In the genomic region with DNA sequence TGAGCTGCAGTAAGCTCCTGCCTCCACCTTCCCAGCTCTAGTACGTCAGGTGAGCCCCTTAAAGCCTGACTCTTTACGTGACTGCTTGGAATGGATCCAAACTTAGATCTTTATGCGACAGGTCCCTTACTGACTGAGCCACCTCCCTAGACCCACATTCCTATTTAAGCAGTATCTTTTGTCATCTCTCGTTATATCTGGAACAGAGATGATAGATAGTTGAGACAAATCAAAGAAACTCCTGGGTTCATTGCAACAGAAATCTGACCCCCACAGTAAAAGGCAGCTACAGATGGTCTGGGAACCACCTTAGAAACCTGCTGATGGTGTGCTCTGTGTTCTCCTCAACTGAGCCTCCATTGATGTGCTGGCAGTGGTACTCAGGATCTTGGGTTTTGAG, we compare ENCODE assay signal across 17 mouse cellular contexts.
"Had no signal": no experiment of that assay in that cellular context is flagged by ENCODE, and none has a peak within 500 bp of the region (broad histone marks: within the 10 kb centered on the region; RNA-seq: fewer than 3 reads in every experiment).

No protein-coding gene starts in this region.

- H3K4me3 ChIP-seq: midbrain, embryonic 10.5 days; midbrain, embryonic 12.5 days; myocyte; neural tube, embryonic 13.5 days; neural tube, embryonic 15.5 days; stomach, embryonic 15.5 days had no signal

- H3K27ac ChIP-seq: liver, embryonic 14.5 days; midbrain, embryonic 10.5 days; midbrain, embryonic 12.5 days; neural tube, embryonic 13.5 days; neural tube, embryonic 15.5 days; stomach, embryonic 15.5 days; stomach, postnatal 0 days had no signal

- H3K4me1 ChIP-seq: midbrain, embryonic 10.5 days; midbrain, embryonic 12.5 days had no signal

- DNase-seq: lung, adult 18-20 months; lung, embryonic 14.5 days; lung, postnatal 10 days; lung, postnatal 4 days; midbrain, embryonic 14.5 days; retina, postnatal 1 day; right cerebral cortex, adult 18-20 months; thymus, postnatal 4 days had no signal

- H3K36me3 ChIP-seq: midbrain, embryonic 10.5 days; midbrain, embryonic 12.5 days; neural tube, embryonic 13.5 days; neural tube, embryonic 15.5 days; stomach, embryonic 15.5 days had no signal

- H3K27me3 ChIP-seq: midbrain, embryonic 12.5 days; neural tube, embryonic 13.5 days; neural tube, embryonic 15.5 days; stomach, embryonic 15.5 days had no signal

- ATAC-seq: midbrain, embryonic 16.5 days had no signal

- H3K4me2 ChIP-seq: lung, embryonic 14.5 days; midbrain, embryonic 12.5 days; neural tube, embryonic 13.5 days; neural tube, embryonic 15.5 days; stomach, embryonic 15.5 days had no signal

- H3K9ac ChIP-seq: liver, embryonic 14.5 days; lung, embryonic 14.5 days; midbrain, embryonic 12.5 days; neural tube, embryonic 13.5 days; neural tube, embryonic 15.5 days; stomach, embryonic 15.5 days had no signal

- H3K9me3 ChIP-seq: midbrain, embryonic 10.5 days; midbrain, embryonic 12.5 days; neural tube, embryonic 13.5 days; neural tube, embryonic 15.5 days; stomach, embryonic 15.5 days had no signal
